Mouse (Mus musculus): Measurements from ENCODE around the gene Ptprm.
A peak's percentile ranks its signal among the peaks of the same experiment; 100 is the strongest.

Ptprm gene

DNA sequence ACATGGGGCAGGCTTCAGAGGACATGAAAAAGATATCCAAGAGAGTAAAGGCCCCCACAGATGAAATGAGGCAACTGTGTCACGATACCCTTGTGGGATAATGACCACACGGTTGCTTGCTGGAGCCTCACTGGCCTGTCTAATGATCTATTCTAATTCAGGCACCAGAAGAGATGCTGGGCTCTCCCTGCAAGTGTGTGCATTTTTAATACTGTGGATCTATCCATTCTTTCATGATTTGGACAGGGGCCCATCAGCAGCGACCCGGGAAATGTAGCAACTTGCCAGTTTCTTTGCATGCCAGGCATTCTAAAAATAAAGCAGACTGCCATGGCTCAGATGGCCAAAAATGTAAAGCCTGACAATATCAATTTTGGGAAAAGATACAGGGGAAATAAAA is 280.7 kb downstream of the Ptprm start:
- peak in 1 of 2 experiments; percentile 20 for DNase-seq (ENCODE audit: low spot score in 2 of 2)

DNA sequence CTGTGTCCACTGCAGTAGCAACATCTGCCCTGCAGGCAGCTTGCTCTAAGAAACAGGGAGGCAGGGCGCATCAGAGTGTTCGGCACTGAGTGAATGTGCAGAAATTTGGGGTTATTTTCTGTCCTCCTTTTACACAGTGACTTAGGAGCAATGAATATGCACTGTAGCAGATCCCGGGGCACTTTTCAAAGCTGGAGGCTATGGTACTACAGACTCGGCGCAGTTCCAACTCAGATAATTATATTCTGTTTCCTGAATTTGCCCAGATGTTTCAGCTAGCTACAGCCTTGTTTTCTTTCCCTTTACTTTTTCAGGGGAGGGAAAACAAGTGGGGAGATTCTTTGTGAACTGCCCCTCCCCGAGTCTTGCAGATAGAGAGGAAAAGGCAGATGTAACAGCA is 281.1 kb downstream of the Ptprm start:
- DNase-seq (ENCODE audit: low spot score in 2 of 2): no peak

DNA sequence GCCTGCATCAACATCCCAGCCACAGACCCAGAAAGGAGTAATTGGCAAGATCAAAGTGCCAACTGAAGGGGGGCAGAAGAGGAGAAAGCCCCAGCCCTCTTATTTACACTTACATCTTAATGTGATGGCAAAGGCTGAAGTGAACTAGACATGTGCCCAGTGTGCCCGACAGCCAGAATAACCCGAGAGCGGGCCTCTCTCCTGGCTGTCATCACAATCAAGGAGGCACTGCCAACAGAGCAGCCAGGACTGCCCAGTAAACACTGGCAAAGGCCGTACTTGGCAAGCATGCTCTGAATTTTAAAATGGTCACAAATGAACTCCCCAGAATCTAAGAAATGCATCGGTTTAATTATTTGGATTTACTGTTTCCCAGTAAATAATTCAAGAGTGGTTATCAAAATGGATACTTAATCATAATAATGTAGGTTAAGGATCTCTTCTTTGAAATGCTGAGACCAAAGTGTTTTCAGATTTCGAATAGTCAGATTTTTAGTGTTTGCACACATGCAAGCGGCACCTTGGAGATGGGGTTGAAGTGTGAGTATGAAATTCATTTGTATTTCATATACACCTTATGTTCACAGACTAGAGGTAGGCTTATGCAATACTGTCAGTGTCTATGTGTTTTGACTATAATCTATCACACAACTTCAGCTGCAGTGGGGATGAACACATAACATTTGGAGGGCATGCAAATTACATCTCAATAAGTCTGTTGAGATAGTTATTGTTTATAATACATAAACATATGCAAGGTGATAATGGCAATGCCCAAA is 282.8 kb downstream of the Ptprm start:
- DNase-seq (ENCODE audit: low spot score in 2 of 2): peak in 1 of 2 experiments; percentile 33

DNA sequence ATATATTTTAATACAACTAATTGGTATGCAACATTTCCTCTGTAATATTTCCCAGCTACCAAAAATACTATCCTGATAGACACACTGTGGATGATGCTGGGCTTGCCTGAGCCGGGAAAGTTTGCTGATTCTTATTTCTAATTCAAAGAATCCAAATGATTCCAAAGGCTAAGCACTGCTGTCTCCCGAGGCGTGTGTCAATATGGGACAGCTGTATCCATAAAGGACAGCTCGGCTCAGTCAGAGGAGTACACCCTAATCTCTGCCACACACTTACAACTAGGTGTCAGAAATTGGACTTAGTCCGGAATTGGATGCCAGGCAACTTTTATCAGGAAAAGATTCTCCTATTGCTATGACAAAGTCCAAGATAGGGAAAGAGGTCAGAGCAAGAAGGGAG is 290.6 kb downstream of the Ptprm start:
- DNase-seq (ENCODE audit: low spot score in 2 of 2): no peak

GRCm38 (mm10) chr17:67055681-67056080 is 298.6 kb downstream of the Ptprm start:
- no peak for DNase-seq (ENCODE audit: low spot score in 2 of 2)

GRCm38 (mm10) chr17:67054202-67054601 is 300.1 kb downstream of the Ptprm start:
- DNase-seq (ENCODE audit: low spot score in 2 of 2): no peak

GRCm38 (mm10) chr17:67052624-67053314 is 301.5 kb downstream of the Ptprm start:
- DNase-seq (ENCODE audit: low spot score in 2 of 2): no peak

GRCm38 (mm10) chr17:67047697-67048096 is 306.6 kb downstream of the Ptprm start:
- DNase-seq (ENCODE audit: low spot score in 2 of 2): no peak

DNA sequence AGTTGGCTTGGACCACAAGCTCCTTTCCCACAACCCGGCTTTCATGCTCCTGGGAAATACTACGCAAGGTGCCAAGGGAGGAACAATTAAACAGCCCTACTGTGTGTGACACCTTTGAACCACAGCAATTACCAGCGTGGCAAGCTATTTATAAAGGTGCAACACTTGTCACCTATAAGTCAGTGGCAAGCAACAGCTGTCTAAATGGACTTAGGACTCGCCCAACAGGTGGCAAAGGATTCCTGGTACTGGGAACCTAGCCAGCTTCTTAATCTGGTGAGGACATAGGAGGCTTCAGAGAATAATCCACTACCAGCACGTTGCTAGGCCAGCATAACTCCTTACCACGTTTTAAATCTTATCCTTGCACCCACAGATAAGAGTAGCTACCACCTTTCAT is 315.7 kb downstream of the Ptprm start:
- DNase-seq (ENCODE audit: low spot score in 2 of 2): no peak

GRCm38 (mm10) chr17:67033547-67033946 is 320.7 kb downstream of the Ptprm start:
- DNase-seq (ENCODE audit: low spot score in 2 of 2): no peak

DNA sequence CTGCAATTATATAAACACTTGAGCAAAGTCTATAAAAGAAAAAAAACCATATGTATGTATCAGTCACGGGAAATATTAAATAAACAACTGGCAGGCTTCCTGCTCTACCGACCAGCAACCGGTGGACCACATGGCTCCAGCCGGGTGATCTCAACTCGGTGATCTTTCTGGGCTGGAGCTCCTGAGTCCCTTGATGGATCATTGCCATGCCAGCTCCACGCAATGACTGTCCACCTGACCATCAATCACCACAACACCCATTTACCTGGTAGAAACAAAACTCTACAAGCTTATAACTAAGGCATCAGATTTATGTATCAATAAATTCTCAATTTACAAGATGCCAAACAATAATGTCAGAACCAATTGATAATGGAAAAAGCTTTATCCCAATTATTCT is 322.2 kb downstream of the Ptprm start:
- DNase-seq (ENCODE audit: low spot score in 2 of 2): no peak

DNA sequence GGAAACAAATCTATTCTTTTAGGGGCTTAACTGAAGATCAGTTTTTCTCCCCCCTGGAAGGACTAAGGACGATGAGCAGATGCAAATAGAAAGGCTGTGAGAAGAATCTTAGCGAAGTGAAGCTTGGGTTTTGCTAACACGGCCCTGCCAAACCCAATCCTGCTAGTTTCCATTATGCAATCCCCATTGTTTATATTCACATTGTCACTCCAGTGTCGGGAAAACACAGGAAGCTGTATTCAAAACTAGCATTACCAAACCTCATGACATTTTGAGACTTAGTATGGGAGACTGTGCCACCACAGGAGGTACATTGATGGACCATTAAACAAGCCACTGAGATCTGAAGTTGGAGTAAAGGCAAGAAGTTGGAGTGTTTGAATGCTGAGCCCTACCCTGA is 322.9 kb downstream of the Ptprm start:
- no peak for DNase-seq (ENCODE audit: low spot score in 2 of 2)

- DNase-seq (ENCODE audit: low spot score in 2 of 2): no peak
These were observed 327.0 kb downstream of the Ptprm start for GRCm38 (mm10) chr17:67027274-67027673.

DNA sequence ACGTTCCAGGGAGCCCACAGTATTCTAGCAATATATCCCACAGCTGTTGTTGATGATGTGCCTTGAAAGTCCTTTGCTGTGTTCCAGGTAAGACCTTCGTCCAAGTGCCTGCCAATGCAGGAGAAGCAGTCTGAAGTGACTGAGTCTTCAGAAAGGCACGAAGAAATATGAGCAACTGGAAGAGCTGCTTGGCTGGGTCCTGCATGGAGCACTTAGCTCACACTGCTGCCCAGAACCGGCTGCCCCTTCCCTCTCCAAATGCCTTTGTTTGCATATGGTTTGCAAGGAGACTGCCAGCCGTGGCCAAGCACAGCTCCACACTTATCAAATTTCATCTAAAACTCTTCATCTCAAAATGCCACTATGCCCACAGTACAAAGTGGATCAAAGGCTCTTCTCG is 337.8 kb downstream of the Ptprm start:
- no peak for DNase-seq (ENCODE audit: low spot score in 2 of 2)

GRCm38 (mm10) chr17:67013217-67013616 is 341.0 kb downstream of the Ptprm start:
- DNase-seq (ENCODE audit: low spot score in 2 of 2): peak; percentile 30 to 63

GRCm38 (mm10) chr17:67011836-67012583 is 342.2 kb downstream of the Ptprm start:
- peak; percentile 70 to 90 for DNase-seq (ENCODE audit: low spot score in 2 of 2)

DNA sequence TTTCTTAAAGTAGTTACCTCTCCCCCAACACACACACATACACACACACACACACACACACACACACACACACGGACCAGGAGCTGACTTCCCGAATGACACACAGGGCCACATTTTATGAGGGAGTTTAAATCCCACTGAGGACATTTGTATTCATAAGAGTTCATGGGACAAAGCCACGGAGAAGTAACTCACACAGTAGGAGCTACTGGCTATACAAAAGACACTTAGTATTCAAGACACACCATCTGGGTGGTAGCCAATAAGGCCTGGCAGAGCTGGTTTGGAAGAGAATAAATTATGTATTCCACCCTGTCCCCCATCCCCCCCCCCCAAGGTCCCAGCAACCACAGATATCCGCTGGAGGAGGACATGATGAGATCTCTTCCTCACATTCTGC is 344.1 kb downstream of the Ptprm start:
- no peak for DNase-seq (ENCODE audit: low spot score in 2 of 2)

GRCm38 (mm10) chr17:67008137-67008536 is 346.1 kb downstream of the Ptprm start:
- DNase-seq (ENCODE audit: low spot score in 2 of 2): no peak

GRCm38 (mm10) chr17:67006740-67007385 is 347.4 kb downstream of the Ptprm start:
- peak; percentile 75 to 89 for DNase-seq (ENCODE audit: low spot score in 2 of 2)

GRCm38 (mm10) chr17:66996882-66997281 is 357.4 kb downstream of the Ptprm start:
- no peak for DNase-seq (ENCODE audit: low spot score in 2 of 2)

DNA sequence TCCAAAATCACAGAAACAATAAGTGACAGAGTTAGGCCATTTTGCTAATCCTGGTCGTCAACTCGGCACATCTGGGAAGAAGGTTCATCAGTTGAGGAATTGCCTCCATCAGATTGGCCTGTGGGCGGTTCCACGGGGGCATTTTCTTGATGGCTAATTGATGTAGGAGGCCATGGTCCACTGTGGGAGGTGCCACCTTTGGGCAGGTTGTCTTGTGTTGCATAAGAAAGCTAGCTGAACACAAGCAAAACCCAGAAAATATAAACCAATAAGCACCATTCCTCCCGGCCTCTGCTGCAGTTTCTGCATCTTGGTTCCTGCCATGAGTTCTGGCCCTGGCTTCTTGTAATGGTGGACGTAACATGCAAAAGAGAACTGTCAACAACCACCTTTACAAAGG is 358.2 kb downstream of the Ptprm start:
- no peak for DNase-seq (ENCODE audit: low spot score in 2 of 2)

GRCm38 (mm10) chr17:66991815-66992214 is 362.4 kb downstream of the Ptprm start:
- DNase-seq (ENCODE audit: low spot score in 2 of 2): no peak
